Comparison of ENCODE assay signal across 9 mouse cellular contexts in genomic region chr3:97681321-97682158, GRCm38 (mm10). TPM values are rescaled to one million over a fixed set of nuclear protein-coding genes. Genes with fewer than 3 reads are reported as not detected.
A peak's percentile ranks its signal among the peaks of the same experiment; 100 is the strongest.
DNase-seq lines count a peak whose midpoint lies in the region; ATAC-seq lines count a peak whose summit lies in the region.
"Had no signal": no experiment of that assay in that cellular context is flagged by ENCODE, and none has a peak within 500 bp of the region (broad histone marks: within the 10 kb centered on the region; RNA-seq: fewer than 3 reads in every experiment).

No protein-coding gene starts in this region.

- ATAC-seq in limb, embryonic 11.5 days (ENCODE audit: insufficient number of reproducible peaks, low FRiP score, low TSS enrichment, low read depth), result no peak
- ATAC-seq in midbrain, embryonic 12.5 days (ENCODE audit: low FRiP score, low read depth), result peak; percentile 38

- no peaks in the 10 kb centered on the region for H3K36me3 ChIP-seq in limb, embryonic 11.5 days (ENCODE audit: control insufficient read depth, insufficient read depth, low read length)
- H3K36me3 ChIP-seq in midbrain, embryonic 12.5 days, result no peaks in the 10 kb centered on the region
- H3K36me3 ChIP-seq: G1E had no signal

- DNase-seq in heart, adult 11 months, result peak; percentile 95
- DNase-seq in heart, postnatal 25 days (ENCODE audit: low spot score), result no peak
- peak; percentile 88 for DNase-seq in embryo, embryonic 10 days (ENCODE audit: low spot score)
- DNase-seq in gonadal fat pad, adult 2 months (ENCODE audit: low read depth), result peak; percentile 60
- peak; percentile 77 for DNase-seq in kidney, adult 11 months
- peak; percentile 88 for DNase-seq in limb, embryonic 11.5 days (ENCODE audit: low spot score)
- peak; percentile 49 for DNase-seq in spleen, adult 12 weeks (ENCODE audit: low spot score)

- H3K4me2 ChIP-seq in limb, embryonic 11.5 days (ENCODE audit: low read depth, severe bottlenecking), result peak overlapping the region; percentile 52
- peak overlapping the region; percentile 71 for H3K4me2 ChIP-seq in midbrain, embryonic 12.5 days (replicated peaks)

- 0 out of 2 replicates have a peak, but pooled peaks cover 4% of the 10 kb centered on the region for H3K27me3 ChIP-seq in limb, embryonic 11.5 days (ENCODE audit: control insufficient read depth, insufficient read depth, low read length)
- peaks cover 58% of the 10 kb centered on the region for H3K27me3 ChIP-seq in midbrain, embryonic 12.5 days

- WGBS in limb, embryonic 11.5 days, result 1% methylated on average over 33 of the region's 33 CpGs
- WGBS in midbrain, embryonic 12.5 days, result 1% methylated on average over 33 of the region's 33 CpGs

- peaks cover 3% of the 10 kb centered on the region; the same call in 1 of the 2 replicates for H3K4me1 ChIP-seq in limb, embryonic 11.5 days (ENCODE audit: control insufficient read depth, insufficient read depth, low read length)
- H3K4me1 ChIP-seq in midbrain, embryonic 12.5 days, result peaks cover 22% of the 10 kb centered on the region

- H3K27ac ChIP-seq in limb, embryonic 11.5 days (replicated peaks; ENCODE audit: low read depth, low read length), result no peak overlapping the region
- no peak overlapping the region for H3K27ac ChIP-seq in midbrain, embryonic 12.5 days (replicated peaks)

- H3K9ac ChIP-seq in limb, embryonic 11.5 days (ENCODE audit: low read length), result no peak overlapping the region; the same call in 1 of the 2 replicates
- peak overlapping the region; percentile 39; the same call in 1 of the 2 replicates for H3K9ac ChIP-seq in midbrain, embryonic 12.5 days (replicated peaks)

- H3K9me3 ChIP-seq in limb, embryonic 11.5 days (ENCODE audit: control insufficient read depth, low read length), result no peaks in the 10 kb centered on the region
- H3K9me3 ChIP-seq in midbrain, embryonic 12.5 days, result no peaks in the 10 kb centered on the region
- H3K9me3 ChIP-seq: G1E had no signal

- H3K4me3 ChIP-seq in limb, embryonic 11.5 days (ENCODE audit: low read depth, low read length), result peak overlapping the region; percentile 35
- H3K4me3 ChIP-seq in midbrain, embryonic 12.5 days, result peak overlapping the region; percentile 42

- intact Hi-C loops in heart, postnatal 25 days (cut with DNase I), result loop anchor here (1.0 to 5.0 kb wide), 3 partner anchors 21 to 198 kb away; no protein-coding TSS in a partner anchor

RNA-seq across cellular contexts. Expression of gene Gm17651, which starts 7.0 kb away (rescaled TPM):
- not detected for total RNA-seq in heart, postnatal 25 days (2021)
- not detected in 2 replicates for polyA plus RNA-seq in gonadal fat pad, adult 2 months (2012; rRNA removed)
- not detected in 2 replicates for polyA plus RNA-seq in limb, embryonic 11.5 days (2014; fragmentation: Nextera tagmentation; extraction: Ambion mirVana)
- polyA plus RNA-seq in midbrain, embryonic 12.5 days (2016; fragmentation: Nextera tagmentation; extraction: Ambion mirVana), result not detected in 2 replicates
- total RNA-seq: G1E had no signal
- polyA plus RNA-seq: G1E had no signal

RNA-seq across cellular contexts. Expression of gene Prkab2, which starts 23.5 kb away (rescaled TPM):
- total RNA-seq in heart, postnatal 25 days (2021), result 10 to 100 TPM; 20.5 to 22.1 TPM
- 9.7 and 11.6 TPM in 2 replicates for polyA plus RNA-seq in gonadal fat pad, adult 2 months (2012; rRNA removed)
- 4.3 and 5.4 TPM in 2 replicates for polyA plus RNA-seq in limb, embryonic 11.5 days (2014; fragmentation: Nextera tagmentation; extraction: Ambion mirVana)
- polyA plus RNA-seq in midbrain, embryonic 12.5 days (2016; fragmentation: Nextera tagmentation; extraction: Ambion mirVana), result 8.4 and 9.3 TPM in 2 replicates

RNA-seq across cellular contexts. Expression of gene Fmo5, which starts 52.9 kb away (rescaled TPM):
- 10 to 100 TPM; 10.1 to 11.8 TPM for total RNA-seq in heart, postnatal 25 days (2021)
- polyA plus RNA-seq in gonadal fat pad, adult 2 months (2012; rRNA removed), result 6.4 and 10.1 TPM in 2 replicates
- 1.0 and 1.3 TPM in 2 replicates for polyA plus RNA-seq in limb, embryonic 11.5 days (2014; fragmentation: Nextera tagmentation; extraction: Ambion mirVana)
- 0.46 and 0.85 TPM in 2 replicates for polyA plus RNA-seq in midbrain, embryonic 12.5 days (2016; fragmentation: Nextera tagmentation; extraction: Ambion mirVana)
